Mouse (Mus musculus): ENCODE data around the gene Sbk1. TPM values are rescaled to one million over a fixed set of nuclear protein-coding genes. Genes with fewer than 3 reads are reported as not detected.

Gene Sbk1
- polyA plus RNA-seq, 1 experiment from 2014 or later = 28.7 TPM

Other genes with a start within 250 kb of the Sbk1 start
- gene Gsg1l, start 190.2 kb upstream of the Sbk1 start, polyA plus RNA-seq (2015; fragmentation: Nextera tagmentation; extraction: Ambion mirVana) = 2.9 and 3.2 TPM in 2 replicates
- gene Xpo6, start 72.1 kb upstream of the Sbk1 start, polyA plus RNA-seq (2015; fragmentation: Nextera tagmentation; extraction: Ambion mirVana) = 39.4 and 44.5 TPM in 2 replicates
- 2.4 and 9.0 TPM in 2 replicates for gene Lat, start 97.0 kb downstream of the Sbk1 start, polyA plus RNA-seq (2015; fragmentation: Nextera tagmentation; extraction: Ambion mirVana)
- gene Spns1, start 104.8 kb downstream of the Sbk1 start, polyA plus RNA-seq (2015; fragmentation: Nextera tagmentation; extraction: Ambion mirVana) = 52.3 and 53.2 TPM in 2 replicates
- gene Nfatc2ip, start 124.1 kb downstream of the Sbk1 start, polyA plus RNA-seq (2015; fragmentation: Nextera tagmentation; extraction: Ambion mirVana) = 3.1 and 3.3 TPM in 2 replicates
- not detected in 2 replicates for gene Cd19, start 142.3 kb downstream of the Sbk1 start, polyA plus RNA-seq (2015; fragmentation: Nextera tagmentation; extraction: Ambion mirVana)
- 35.4 and 37.6 TPM in 2 replicates for gene Rabep2, start 156.1 kb downstream of the Sbk1 start, polyA plus RNA-seq (2015; fragmentation: Nextera tagmentation; extraction: Ambion mirVana)
- gene Atp2a1, start 190.5 kb downstream of the Sbk1 start, polyA plus RNA-seq (2015; fragmentation: Nextera tagmentation; extraction: Ambion mirVana) = 1.3 and 2.8 TPM in 2 replicates
- gene Sh2b1, start 202.8 kb downstream of the Sbk1 start, polyA plus RNA-seq (2015; fragmentation: Nextera tagmentation; extraction: Ambion mirVana) = 45.6 and 46.8 TPM in 2 replicates
- gene Tufm, start 214.7 kb downstream of the Sbk1 start, polyA plus RNA-seq (2015; fragmentation: Nextera tagmentation; extraction: Ambion mirVana) = 125 and 127 TPM in 2 replicates
- 47.7 and 54.1 TPM in 2 replicates for gene Atxn2l, start 230.8 kb downstream of the Sbk1 start, polyA plus RNA-seq (2015; fragmentation: Nextera tagmentation; extraction: Ambion mirVana)

All from lung, embryonic 15.5 days (tissue).